Mouse (Mus musculus) midbrain, embryonic 16.5 days (tissue): ENCODE data around the gene Gm49322. TPM values are rescaled to one million over a fixed set of nuclear protein-coding genes. Genes with fewer than 3 reads are reported as not detected.

Experiments
- ATAC-seq: fragments of 200-750 bp; cut with Nextera tagmentation; 2 replicates; pipeline ENCODE4 v1.8.0; 2017; ENCODE audit warnings: moderate TSS enrichment
- H3K27ac ChIP-seq: fragments of 300-500 bp; sonication (generic); 2 replicates; pipeline ENCODE4 v1.5.1; 2014; ENCODE audit warnings: mild to moderate bottlenecking, low read length, mixed read lengths
- H3K27me3 ChIP-seq: fragments of 300-500 bp; sonication (generic); 2 replicates; pipeline ENCODE4 v1.6.1; 2014; ENCODE audit warnings: low read depth, low read length, mixed read lengths; ENCODE audit not compliant: control insufficient read depth, insufficient read depth
- H3K36me3 ChIP-seq: fragments of 300-500 bp; sonication (generic); 2 replicates; pipeline ENCODE4 v1.6.1; 2014; ENCODE audit warnings: mild to moderate bottlenecking, low read length, moderate library complexity, mixed read lengths; ENCODE audit not compliant: control insufficient read depth, insufficient read depth
- H3K4me1 ChIP-seq: fragments of 300-500 bp; sonication (generic); 2 replicates; pipeline ENCODE4 v1.6.1; 2014; ENCODE audit warnings: mild to moderate bottlenecking, low read length, mixed read lengths; ENCODE audit not compliant: control insufficient read depth, insufficient read depth
- H3K4me2 ChIP-seq: fragments of 300-500 bp; sonication (generic); 2 replicates; pipeline ENCODE4 v1.6.1; 2014; ENCODE audit warnings: mild to moderate bottlenecking, low read length, mixed read lengths
- H3K4me3 ChIP-seq: fragments of 300-500 bp; sonication (generic); 2 replicates; pipeline ENCODE4 v1.5.1; 2014; ENCODE audit warnings: low read depth, mild to moderate bottlenecking, low read length, moderate library complexity, mixed read lengths
- H3K9ac ChIP-seq: fragments of 300-500 bp; sonication (generic); 2 replicates; pipeline ENCODE4 v1.6.1; 2014; ENCODE audit warnings: low read depth, low read length, mixed read lengths
- H3K9me3 ChIP-seq: fragments of 300-500 bp; sonication (generic); replicated peaks from 2 replicates; pipeline ENCODE4 v1.6.1; 2014; ENCODE audit warnings: mild to moderate bottlenecking, low read length, mixed read lengths; ENCODE audit not compliant: control insufficient read depth, poor library complexity, severe bottlenecking
- WGBS: fragments of 180-500 bp; shearing (Covaris S2); extraction: QIAGEN DNeasy Blood & Tissue Kit; methylation state at CpG from one replicate; pipeline ENCODE4 v1.1.7; 2014; 5-methylcytosine and 5-hydroxymethylcytosine counted together
- microRNA-seq: library from miRNA; unstranded; fragments of <30 nt; microRNA quantifications from one replicate; pipeline ENCODE4, GENCODE M21; 2017
- polyA plus RNA-seq: library from polyadenylated mRNA; unstranded; fragments of >200 nt; fragmentation: Nextera tagmentation; extraction: Ambion mirVana; gene quantifications from 2 replicates; pipeline ENCODE4 v1.2.1, GENCODE M21; 2015

Gene Gm49322
- polyA plus RNA-seq, 1 experiment from 2014 or later, result 3.0 TPM

DNA sequence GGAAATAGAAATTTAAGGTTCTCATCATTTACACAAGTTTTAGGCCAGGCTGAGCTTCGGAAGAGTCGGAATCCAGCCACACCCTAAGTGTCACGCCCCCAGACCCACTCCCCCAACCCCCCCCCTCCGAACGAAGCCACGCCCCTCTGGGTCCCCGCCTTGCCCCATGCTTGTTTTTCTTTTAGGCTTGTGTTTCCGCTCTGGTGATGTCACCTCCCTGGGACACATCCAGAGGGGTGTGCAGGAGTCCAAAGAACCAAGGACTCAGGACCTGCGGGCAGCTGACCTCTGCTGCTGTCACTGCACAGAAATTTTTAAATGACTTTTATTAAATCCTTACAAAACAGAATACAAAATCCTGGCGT lies 59.2 kb downstream of the Gm49322 start:
- Histone ChIP-seq H3K36me3 (peaks cover 33% of the 10 kb centered on the region), H3K9ac (no peak overlapping the region), H3K27ac (no peak overlapping the region), H3K4me1 (no peaks in the 10 kb centered on the region), H3K4me3 (no peak overlapping the region), H3K27me3 (no peaks in the 10 kb centered on the region), H3K9me3 (no peaks in the 10 kb centered on the region), H3K4me2 (no peak overlapping the region)
- ATAC-seq, result no peak
- 19% methylated on average over 10 of the region's 10 CpGs for WGBS

Small RNAs within 50 kb of the gene (microRNA-seq; reads per million reads assigned to microRNA genes)
- not detected for gene Mir6912

Other genes with a start within 250 kb of the Gm49322 start
- 9.6 and 11.0 TPM in 2 replicates for gene Plk5, start 249.6 kb upstream of the Gm49322 start, polyA plus RNA-seq
- 13.6 and 15.0 TPM in 2 replicates for gene Mex3d, start 218.4 kb upstream of the Gm49322 start, polyA plus RNA-seq
- 174 and 188 TPM in 2 replicates for gene Mbd3, start 206.5 kb upstream of the Gm49322 start, polyA plus RNA-seq
- gene Uqcr11, start 199.2 kb upstream of the Gm49322 start, polyA plus RNA-seq, result 455 and 532 TPM in 2 replicates
- 30.2 and 35.2 TPM in 2 replicates for gene Tcf3, start 172.4 kb upstream of the Gm49322 start, polyA plus RNA-seq
- gene Onecut3, start 111.2 kb upstream of the Gm49322 start, polyA plus RNA-seq, result 1.2 and 1.6 TPM in 2 replicates
- gene Atp8b3, start 66.9 kb upstream of the Gm49322 start, polyA plus RNA-seq, result 1.1 and 1.4 TPM in 2 replicates
- gene Rexo1, start 44.5 kb upstream of the Gm49322 start, polyA plus RNA-seq, result 26.9 and 27.6 TPM in 2 replicates
- gene Klf16, start 28.7 kb upstream of the Gm49322 start, polyA plus RNA-seq, result 4.9 and 5.5 TPM in 2 replicates
- 97.0 and 108 TPM in 2 replicates for gene Abhd17a, start 15.7 kb upstream of the Gm49322 start, polyA plus RNA-seq
- 61.2 and 64.3 TPM in 2 replicates for gene Scamp4, start 3.1 kb upstream of the Gm49322 start, polyA plus RNA-seq
- 4.5 and 6.2 TPM in 2 replicates for gene Adat3, start 3.1 kb upstream of the Gm49322 start, polyA plus RNA-seq
- gene Csnk1g2, start 16.8 kb downstream of the Gm49322 start, polyA plus RNA-seq, result 79.9 and 96.8 TPM in 2 replicates
- gene Btbd2, start 51.0 kb downstream of the Gm49322 start, polyA plus RNA-seq, result 71.8 and 73.5 TPM in 2 replicates
- 43.7 and 49.1 TPM in 2 replicates for gene Mknk2, start 72.1 kb downstream of the Gm49322 start, polyA plus RNA-seq
- gene Mob3a, start 96.0 kb downstream of the Gm49322 start, polyA plus RNA-seq, result 61.4 and 64.3 TPM in 2 replicates
- gene Izumo4, start 96.2 kb downstream of the Gm49322 start, polyA plus RNA-seq, result 44.9 and 49.5 TPM in 2 replicates
- gene Ap3d1, start 136.2 kb downstream of the Gm49322 start, polyA plus RNA-seq, result 99.5 and 112 TPM in 2 replicates
- gene Dot1l, start 149.2 kb downstream of the Gm49322 start, polyA plus RNA-seq, result 17.7 and 17.8 TPM in 2 replicates
- gene Sf3a2, start 192.2 kb downstream of the Gm49322 start, polyA plus RNA-seq, result 57.8 and 60.6 TPM in 2 replicates
- gene Plekhj1, start 192.6 kb downstream of the Gm49322 start, polyA plus RNA-seq, result 121 and 125 TPM in 2 replicates
- gene Amh, start 199.2 kb downstream of the Gm49322 start, polyA plus RNA-seq, result not detected in 2 replicates
- 0.39 and 0.45 TPM in 2 replicates for gene Jsrp1, start 207.5 kb downstream of the Gm49322 start, polyA plus RNA-seq
- gene Oaz1, start 220.6 kb downstream of the Gm49322 start, polyA plus RNA-seq, result 1,102 and 1,149 TPM in 2 replicates
- gene Lingo3, start 238.0 kb downstream of the Gm49322 start, polyA plus RNA-seq, result 12.6 and 16.9 TPM in 2 replicates
- 202 and 205 TPM in 2 replicates for gene Lsm7, start 249.2 kb downstream of the Gm49322 start, polyA plus RNA-seq
- 82.4 and 84.1 TPM in 2 replicates for gene Sppl2b, start 249.3 kb downstream of the Gm49322 start, polyA plus RNA-seq